Mouse (Mus musculus) v-Abl transformed pro-B cells (cell line): ENCODE results near the gene Miip.

Experiments
- in situ Hi-C, 2 experiments: fragments of 400-800 bp; cut with MboI; formaldehyde crosslinking; loops; one replicate each; pipeline ENCODE4 v1.15.1; 2025; ENCODE audit not compliant: unreplicated experiment in 2 of 2

Miip gene

DNA sequence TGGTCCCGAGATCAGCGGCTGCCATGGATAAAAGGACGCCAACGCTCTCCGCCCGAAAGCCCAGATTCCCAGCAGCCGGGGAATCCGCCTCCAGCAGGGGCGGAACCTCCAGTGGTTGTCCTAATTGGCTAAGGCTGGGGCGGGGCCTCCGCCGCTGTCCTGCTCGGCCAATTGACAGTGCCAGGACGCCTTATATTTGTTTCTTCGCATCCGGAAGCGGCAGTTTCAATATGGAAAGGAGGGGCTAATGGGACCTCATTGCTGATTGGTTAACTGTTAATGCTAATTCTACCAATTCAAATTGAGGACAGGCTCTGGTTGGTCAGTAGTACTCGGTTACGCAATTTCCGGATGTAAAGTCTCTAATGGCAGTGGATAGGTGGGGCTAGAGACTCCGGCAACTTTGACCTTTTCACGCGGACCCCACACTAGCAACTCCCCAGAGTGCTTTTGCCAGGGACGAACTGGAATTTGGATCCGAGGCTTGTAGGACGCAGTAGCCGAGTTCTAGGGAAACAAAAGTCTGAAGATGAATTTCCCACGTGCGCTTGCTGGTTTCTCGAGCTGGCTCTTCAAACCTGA is at the start of gene Miip, which contains the start of gene Fv1:
Miip (minus strand) TSS at position 367 of the 582 bp plus-strand sequence.
Fv1 (plus strand) TSS at position 530 of the 582 bp plus-strand sequence.
- in situ Hi-C loops, result loop anchor here in 1 of 2 experiments (5.0 kb wide), 1 partner anchor 34 kb away; the partner anchor contains the start of gene Mfn2

DNA sequence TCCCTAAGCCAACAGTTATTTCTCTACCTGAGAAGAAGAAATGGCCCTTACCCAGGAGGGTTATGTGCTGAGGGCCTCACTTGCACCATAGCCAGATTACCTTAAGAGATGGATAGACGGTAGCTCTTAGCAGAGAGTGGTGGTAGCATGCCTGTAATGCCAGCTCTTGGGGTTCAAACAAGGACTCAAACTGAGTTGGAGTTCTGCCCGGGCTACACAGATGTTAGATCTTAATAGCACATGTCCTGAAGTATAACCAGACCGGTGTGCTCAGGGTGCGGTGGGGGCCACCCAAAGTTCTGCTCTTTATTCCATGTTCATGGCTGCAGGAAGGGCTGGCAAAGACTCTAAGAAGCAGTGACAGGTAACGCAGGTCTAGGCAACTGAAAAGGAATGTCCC is 40.9 kb upstream of the Miip start:
- in situ Hi-C loops, result no loop called here

DNA sequence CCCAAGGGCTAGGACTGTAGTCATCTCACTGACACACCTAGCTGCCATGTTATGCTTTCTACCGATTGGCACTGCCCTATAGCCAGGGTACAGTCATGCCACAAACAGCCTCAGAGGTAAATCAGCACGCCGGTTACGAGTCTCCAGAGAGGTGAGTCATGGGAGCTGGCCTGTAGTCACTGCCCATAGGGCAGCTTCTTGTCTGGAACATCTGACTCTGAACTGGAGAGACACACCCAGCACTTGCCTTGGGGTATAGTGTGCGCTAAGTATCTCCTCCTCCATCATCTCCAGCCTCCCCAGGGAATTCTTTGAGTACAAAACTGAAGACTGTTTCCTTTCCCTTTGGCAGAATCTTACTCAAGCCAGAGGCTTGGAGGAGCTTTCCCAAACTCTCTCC is 37.6 kb upstream of the Miip start:
- in situ Hi-C loops, result no loop called here

DNA sequence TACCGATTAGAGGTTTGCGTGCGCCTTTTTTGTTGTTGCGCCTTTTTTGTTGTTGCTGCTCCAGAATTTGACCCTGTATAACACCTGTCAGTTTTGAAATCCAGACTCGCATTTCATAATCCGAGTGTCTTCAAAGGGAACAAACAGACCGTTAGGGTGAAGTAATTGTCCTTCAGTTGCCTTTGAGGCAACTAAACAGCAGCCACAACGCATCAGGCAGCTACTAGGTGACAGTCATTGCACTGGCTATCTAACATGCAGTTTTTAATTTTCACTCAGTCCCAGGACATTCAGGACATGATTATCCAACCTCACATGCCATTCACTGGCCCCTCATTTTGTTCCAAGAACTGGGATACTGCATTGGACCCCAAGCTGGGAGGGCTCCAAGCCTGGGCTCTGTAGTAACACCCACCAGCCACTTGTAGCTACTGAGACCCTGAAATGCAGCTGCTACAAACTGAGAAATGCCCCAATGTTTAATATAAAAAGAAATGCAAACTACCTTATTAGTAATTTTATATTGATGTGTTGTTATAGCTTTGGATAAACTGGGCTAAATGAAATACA is 36.6 kb upstream of the Miip start:
- in situ Hi-C loops, result no loop called here

DNA sequence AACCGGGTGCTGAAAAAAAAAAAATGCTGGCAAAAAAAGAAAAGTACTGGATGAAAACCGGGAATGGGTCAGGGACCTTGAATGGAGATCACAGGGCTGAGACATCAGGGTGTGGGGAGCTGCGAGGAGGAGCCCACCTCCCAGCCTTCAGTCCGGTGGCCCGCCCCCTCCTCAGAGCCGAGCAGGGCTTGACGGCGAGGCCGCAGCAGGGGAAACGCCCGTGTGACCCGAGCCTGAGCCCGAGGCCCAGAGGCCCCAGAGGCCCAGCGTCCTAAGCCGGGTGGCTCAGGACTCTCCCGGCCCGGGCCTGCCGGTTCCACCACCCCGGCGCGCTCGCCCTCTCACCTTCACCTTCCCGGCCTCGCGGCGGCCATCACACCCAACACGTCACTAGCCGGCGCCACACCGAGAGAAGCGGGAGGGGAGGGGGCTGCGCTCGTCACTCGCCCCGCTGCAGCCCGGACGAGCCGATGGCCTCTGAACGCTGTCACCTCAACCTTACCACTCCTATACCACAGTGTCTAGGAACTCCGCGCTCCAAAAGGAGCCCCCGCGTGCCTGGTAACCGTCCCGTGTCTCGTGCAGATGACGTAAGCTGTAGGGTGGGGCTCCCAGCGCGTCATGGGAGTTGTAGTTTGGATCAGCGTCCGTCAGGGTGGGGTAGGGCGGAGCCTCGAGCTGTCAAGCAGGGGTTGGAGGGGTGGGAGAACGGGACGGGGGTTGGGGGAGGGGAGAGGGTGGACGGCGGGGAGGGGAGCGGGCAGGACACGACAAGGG is 35.9 kb upstream of the Miip start, which contains the start of gene Mfn2:
Mfn2 (minus strand) TSS at position 392 of the 777 bp plus-strand sequence.
- in situ Hi-C loops, result loop anchor here in 1 of 2 experiments (5.0 kb wide), 1 partner anchor 37 kb away; the partner anchor contains the start of genes Fv1 and Miip

DNA sequence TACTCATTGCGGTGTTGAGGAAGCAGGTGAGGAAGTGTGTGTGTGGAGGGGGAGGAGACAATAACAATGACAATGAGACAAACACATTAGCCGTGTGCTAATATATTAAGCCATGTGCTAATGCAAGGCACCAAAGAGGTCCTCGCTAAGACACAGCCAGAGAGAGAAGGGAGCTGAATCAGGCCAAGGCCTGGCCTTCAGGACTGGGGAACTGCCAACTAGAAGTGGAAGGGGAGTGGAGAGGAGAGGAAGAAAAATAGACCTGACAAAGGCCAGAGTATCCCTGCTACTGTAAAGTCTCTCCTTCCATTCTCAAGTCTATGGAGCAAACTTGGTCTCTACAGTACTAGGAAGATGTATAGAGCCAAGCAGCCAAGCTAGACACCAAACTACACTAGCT is 35.0 kb upstream of the Miip start:
- in situ Hi-C loops, result loop anchor here in 1 of 2 experiments (5.0 kb wide), 1 partner anchor 36 kb away; the partner anchor contains the start of genes Fv1 and Miip

DNA sequence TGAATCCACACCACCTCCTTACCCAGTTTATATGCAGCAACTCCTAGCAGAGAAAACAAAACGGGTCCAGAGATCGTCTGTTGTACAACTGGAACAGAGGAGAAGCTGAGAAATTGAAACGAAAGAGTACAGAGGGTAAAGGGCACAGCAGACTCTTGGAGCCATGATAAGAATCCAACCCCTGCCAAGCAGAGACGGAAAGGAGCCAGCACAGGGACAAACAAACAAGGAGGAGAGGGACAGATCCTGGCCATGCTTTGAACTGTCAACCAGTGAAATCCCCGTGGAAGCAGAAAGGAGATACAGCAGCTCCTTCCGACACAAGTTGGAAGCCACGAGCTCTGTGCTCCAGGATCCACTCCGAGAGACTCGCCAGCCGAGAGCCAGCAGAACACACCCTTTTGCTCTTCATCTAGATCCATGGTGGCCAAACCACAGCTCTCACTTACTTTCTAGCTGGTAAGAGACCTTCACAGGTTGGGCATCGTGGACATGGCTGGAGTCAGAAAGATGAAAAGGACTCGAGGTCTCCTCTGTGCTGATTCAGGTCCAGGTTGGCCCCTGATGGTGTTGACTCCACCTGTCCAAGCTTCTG is 34.4 kb upstream of the Miip start:
- in situ Hi-C loops, result loop anchor here in 1 of 2 experiments (5.0 kb wide), 1 partner anchor 36 kb away; the partner anchor contains the start of genes Fv1 and Miip

DNA sequence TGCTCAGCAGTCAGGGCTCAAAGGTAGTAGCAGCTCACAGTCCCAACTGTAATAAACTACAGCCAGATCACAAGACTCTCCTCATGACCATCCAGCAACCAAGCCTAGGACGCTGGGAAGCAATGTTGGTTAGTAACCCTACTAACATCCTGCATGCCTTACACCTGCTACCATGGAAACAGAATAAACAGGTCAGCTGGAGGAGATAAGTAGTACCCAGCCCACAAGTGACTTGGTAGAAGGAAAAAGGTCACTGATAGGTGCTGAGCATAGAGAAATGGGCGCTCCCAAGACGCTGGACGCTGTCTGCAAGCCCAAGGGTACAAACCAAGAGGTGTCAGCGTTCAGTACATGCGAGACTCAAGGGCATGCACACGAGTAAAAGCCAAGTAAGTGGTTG is 31.8 kb upstream of the Miip start:
- in situ Hi-C loops, result loop anchor here in 1 of 2 experiments (5.0 kb wide), 1 partner anchor 33 kb away; the partner anchor contains the start of genes Fv1 and Miip

DNA sequence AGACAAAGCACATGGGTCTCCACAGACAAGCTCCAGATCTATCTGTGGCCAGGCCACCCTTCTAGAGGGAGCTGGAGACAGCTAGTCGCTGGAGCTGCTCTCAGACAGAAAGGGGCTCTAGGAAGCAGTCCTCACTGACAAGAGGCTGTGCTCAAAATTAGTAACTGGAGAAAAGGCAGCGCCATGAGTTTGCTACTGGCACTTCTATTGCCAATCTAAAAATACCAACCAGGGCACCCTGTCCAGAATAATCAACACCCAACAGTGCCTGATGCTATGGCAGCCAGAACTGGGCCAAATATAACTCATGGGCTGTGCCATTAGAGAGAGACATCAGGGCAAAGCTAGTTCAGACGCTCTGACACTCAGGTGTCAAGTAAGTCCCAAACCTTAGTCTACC is 28.7 kb upstream of the Miip start:
- in situ Hi-C loops, result no loop called here

DNA sequence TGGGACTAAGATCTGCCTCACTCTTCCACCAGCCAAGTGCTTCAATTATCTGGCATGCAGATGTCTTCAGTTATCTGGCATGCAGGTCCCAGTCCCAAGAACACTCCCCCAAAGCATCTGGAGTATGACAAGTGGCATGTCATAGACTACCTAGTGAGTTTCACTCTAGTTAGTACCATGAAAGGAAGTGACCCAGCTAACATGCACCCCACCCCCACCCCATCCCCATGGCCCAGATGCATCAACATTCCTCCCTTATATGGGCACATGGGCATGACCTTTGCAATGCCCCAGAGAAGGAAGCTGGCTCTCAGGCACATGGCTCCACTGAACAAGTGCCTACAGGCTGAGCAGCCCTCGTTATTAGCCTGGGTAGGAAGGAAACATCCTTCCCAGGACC is 27.8 kb upstream of the Miip start:
- in situ Hi-C loops, result no loop called here

DNA sequence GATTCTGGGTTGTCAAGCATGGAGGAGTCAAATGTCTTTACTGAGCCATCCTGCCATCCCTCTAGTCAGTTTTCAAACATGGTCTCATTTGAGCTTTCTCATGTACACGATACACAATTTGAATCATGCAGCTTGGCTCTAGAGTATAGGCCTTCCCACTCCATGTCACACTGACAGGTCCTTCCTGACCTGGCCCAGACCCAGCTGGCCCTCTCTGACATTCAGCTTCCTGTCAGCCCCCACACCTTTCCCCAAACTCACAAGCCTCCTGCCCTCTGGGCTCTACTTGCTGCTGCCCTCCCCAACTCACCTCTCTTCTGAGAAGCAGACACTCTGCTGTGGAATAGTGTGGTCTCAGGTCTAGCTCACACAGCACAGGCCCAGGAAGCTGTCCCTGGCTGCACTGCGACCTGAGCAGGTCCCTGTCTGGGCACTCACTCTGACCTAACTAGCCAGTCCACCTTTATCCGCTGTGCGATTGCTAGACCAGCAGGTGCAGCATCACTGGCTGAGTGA is 27.3 kb upstream of the Miip start:
- in situ Hi-C loops, result no loop called here

DNA sequence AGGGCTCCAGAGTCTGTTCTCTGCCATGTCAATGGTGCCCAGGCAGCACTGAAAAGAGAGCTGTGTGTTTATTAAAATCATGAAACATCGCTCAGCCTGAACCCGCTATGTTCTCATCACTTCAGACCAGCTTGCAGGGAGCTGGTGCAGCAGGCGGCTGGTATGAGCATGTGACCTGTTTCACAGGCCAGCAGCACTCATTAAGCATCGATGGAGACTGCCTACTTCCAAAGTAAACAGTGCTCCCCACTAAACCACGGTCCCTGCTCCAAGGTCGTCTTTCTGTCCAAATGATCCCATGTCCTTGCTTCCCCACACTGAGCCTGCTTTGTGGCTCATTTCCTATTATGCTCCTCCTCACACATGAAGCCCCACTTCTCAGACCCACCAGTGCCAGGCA is 21.7 kb upstream of the Miip start:
- in situ Hi-C loops, result no loop called here

DNA sequence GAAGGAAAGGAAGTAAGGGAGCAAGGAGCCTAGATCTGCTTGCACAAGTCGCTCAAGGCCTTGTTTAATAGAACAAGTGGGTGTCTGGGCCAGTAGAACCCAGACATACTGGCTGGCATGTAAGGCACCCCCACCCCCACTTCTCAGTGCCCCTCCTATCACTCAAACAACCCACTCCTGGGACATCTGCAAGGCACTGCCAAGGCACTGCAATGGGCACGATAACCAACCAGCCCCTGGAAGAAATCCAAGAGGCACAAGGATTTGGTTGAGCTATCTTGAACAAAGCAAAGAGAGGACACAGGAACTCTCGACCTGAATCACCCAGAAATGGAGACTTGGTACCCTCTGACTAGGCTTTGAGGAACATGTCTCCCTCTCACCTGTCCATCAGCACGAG is 19.6 kb upstream of the Miip start:
- in situ Hi-C loops, result no loop called here

DNA sequence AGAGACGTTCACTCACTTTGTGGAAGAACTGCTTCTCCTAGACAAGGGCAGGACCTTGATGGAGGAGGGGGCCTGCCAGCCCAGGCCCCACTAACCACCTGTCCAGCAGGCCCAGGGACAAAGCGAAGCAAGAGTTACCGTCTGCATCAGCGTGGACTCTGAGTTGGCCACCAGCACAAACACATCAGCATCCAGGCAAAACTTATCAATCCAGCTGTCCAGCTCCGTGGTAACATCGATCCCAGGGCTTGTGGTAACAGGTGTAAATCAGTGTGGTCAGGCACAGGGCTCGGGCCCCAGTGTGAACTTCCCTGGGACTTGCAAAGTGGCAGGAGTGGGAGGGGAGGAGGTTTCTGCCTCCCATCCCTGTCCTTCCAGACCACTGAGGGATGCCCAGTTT is 18.7 kb upstream of the Miip start:
- in situ Hi-C loops, result no loop called here

DNA sequence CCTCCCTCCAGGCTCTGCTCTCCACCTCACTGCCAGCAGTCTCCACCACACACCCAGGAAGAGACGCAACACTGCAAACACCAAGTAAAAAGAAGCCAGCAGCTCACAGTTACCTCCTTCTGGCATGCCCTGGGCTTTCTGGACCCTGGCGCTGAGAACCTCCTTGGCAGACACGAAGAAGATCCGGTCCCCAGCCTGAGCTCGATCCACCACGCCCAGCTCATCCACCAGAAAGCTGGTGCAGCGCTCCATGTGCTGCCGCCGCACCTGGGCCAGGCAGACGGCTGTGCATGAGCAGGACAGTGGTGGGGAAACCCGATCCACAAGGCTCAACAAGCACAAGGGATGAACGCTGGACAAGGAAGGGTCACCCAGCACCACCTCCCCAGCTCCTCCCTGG is 17.5 kb upstream of the Miip start:
- in situ Hi-C loops, result no loop called here

DNA sequence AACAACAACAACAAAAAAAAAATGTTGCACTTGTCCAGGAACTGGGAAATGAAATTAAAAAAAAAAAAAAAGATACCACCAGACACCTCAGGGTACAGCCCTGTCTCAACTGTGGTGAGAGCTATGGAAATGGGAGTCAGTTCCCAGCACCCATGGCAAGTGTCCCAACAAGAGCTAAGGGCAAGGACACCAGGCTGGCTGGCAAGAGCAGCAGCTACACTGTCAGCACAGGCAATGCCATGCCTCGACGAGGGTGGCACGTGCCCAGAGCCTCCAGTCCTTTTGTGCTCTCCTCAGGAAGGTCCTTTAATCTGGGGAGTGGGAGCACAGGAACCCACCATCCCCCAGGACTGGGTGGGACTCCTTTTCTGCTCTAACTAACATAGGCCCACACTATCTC is 15.5 kb upstream of the Miip start:
- in situ Hi-C loops, result no loop called here

DNA sequence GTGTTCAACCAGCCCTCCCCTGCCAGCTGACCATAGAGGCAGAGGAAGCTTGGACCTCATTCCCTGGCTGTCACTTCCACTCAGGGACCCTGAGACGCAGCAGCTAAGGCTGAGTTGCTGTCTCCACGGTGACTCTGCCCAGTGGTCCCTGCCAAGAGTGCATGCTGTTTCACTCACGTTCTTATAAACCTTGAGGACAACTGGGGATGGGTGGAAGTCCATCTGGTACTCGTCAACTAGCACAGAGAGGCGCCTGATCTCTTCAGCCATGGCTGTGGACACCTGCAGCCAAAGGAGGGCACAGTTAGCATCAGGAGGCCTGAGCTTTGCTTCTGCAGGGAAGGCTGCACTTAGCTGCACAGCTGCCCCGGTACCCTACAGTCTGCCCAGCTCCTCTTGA is 14.4 kb upstream of the Miip start:
- in situ Hi-C loops, result no loop called here

DNA sequence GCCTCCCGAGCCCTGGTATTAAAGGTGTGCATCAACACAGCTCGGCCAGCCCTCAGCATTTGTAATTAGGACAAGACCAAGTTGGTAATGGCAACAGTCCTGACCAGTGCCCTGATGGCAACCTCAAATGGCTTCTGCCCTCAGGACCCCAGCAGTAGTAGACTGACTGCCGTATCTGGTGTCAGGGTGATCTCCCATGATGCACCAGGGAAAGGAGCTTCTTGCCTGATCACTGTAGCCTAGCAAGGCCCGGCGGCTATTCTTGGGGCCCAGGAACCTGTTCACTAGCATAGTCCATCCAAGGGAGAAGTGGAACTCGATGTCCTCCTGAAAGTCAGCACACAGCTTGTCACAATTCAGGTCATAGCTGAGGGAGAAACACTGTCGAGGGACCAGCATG is 13.2 kb upstream of the Miip start:
- in situ Hi-C loops, result no loop called here

DNA sequence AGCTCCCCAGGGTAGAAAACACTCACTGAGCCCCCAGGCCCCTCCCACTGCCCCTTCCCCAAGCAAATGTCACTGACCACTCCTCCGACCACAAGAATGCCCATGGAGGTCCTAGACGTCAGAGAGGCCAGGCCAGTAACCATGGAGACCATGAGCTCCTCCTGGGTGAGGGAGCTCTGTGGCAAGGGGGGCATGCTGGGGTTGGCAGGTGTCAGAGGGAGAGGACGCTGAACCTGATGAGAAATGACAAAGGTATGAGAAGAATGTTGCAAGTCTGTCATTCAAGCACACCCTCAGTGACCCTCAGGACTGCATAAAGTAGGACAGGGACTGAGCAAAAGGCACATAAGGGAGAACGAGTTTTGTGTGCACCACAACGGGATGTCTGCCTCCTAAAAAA is 11.2 kb upstream of the Miip start:
- in situ Hi-C loops, result no loop called here

DNA sequence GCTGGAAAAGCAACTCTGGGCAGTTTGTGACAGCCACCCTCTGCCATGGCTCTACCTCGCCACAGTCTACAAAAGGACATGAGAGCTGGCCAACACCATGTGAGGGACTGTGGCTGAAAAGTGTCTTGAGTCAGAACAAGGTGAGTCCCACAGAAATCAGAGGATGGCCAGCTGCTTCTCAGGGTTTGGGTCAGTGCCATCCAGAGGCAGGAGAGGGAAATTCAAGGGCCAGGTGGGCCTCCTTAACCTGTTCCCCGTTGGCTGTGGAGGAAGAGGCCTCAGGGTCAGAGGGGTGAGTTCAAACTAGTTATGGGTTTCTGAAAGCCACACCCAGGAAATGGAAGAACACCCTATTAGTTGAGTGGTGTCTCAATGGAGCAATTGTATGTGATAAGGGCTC is 10.8 kb upstream of the Miip start:
- in situ Hi-C loops, result no loop called here

DNA sequence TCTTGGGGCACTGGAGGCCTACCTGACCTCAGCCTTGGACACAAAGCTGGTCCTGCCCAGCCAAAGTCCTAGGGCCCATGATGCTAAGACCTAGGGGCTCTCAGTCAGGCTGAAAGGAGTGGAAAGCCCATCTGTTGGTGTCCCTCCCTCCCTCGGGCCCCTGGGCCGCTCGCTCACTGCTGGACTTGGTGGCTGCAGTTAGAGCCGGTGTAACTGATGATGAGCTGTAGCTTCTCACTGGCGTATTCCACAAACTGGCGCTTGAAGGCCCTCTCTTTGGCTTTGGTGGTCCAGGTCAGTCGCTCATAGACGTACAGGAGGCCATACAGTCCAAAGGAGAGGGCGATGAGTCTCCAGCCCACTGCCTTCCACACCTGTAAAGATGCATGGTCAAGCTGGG is 9.9 kb upstream of the Miip start:
- in situ Hi-C loops, result no loop called here
